Mouse (Mus musculus): Measurements from ENCODE around the gene Olfr1205. TPM values are rescaled to one million over a fixed set of nuclear protein-coding genes. Genes with fewer than 3 reads are reported as not detected.

Gene Olfr1205
- polyA plus RNA-seq (2014; fragmentation: Illumina TruSeq; extraction: RNeasy Lipid Tissue Mini Kit (QIAGEN cat#74804); ENCODE audit: low read depth, low replicate concordance), result not detected

GRCm38 (mm10) chr2:88829437-88829836 lies at the start of gene Olfr1205:
Olfr1205 (plus strand) TSS chr2:88829737.

GRCm38 (mm10) chr2:88792736-88793135 lies 36.8 kb upstream of the Olfr1205 start, which contains the start of gene Olfr1201:
Olfr1201 (plus strand) TSS chr2:88793036.

GRCm38 (mm10) chr2:88814196-88814595 lies 15.3 kb upstream of the Olfr1205 start, which contains the start of gene Olfr1202:
Olfr1202 (plus strand) TSS chr2:88814496.

GRCm38 (mm10) chr2:88848992-88849391 lies 19.5 kb downstream of the Olfr1205 start, which contains the start of gene Olfr1204:
Olfr1204 (plus strand) TSS chr2:88849292.

GRCm38 (mm10) chr2:88862931-88863330 lies 33.4 kb downstream of the Olfr1205 start, which contains the start of gene Olfr1206:
Olfr1206 (plus strand) TSS chr2:88863231.

Other genes with a start within 250 kb of the Olfr1205 start
- not detected for gene Olfr1189, start 243.3 kb upstream of the Olfr1205 start, polyA plus RNA-seq (2014; fragmentation: Illumina TruSeq; extraction: RNeasy Lipid Tissue Mini Kit (QIAGEN cat#74804); ENCODE audit: low read depth, low replicate concordance)
- not detected for gene Olfr1191-ps1, start 189.2 kb upstream of the Olfr1205 start, polyA plus RNA-seq (2014; fragmentation: Illumina TruSeq; extraction: RNeasy Lipid Tissue Mini Kit (QIAGEN cat#74804); ENCODE audit: low read depth, low replicate concordance)
- gene Olfr1192-ps1, start 181.2 kb upstream of the Olfr1205 start, polyA plus RNA-seq (2014; fragmentation: Illumina TruSeq; extraction: RNeasy Lipid Tissue Mini Kit (QIAGEN cat#74804); ENCODE audit: low read depth, low replicate concordance), result not detected
- gene Olfr1193, start 154.1 kb upstream of the Olfr1205 start, polyA plus RNA-seq (2014; fragmentation: Illumina TruSeq; extraction: RNeasy Lipid Tissue Mini Kit (QIAGEN cat#74804); ENCODE audit: low read depth, low replicate concordance), result not detected
- not detected for gene Olfr1195, start 140.6 kb upstream of the Olfr1205 start, polyA plus RNA-seq (2014; fragmentation: Illumina TruSeq; extraction: RNeasy Lipid Tissue Mini Kit (QIAGEN cat#74804); ENCODE audit: low read depth, low replicate concordance)
- not detected for gene Olfr1196, start 125.1 kb upstream of the Olfr1205 start, polyA plus RNA-seq (2014; fragmentation: Illumina TruSeq; extraction: RNeasy Lipid Tissue Mini Kit (QIAGEN cat#74804); ENCODE audit: low read depth, low replicate concordance)
- gene Olfr1197, start 97.4 kb upstream of the Olfr1205 start, polyA plus RNA-seq (2014; fragmentation: Illumina TruSeq; extraction: RNeasy Lipid Tissue Mini Kit (QIAGEN cat#74804); ENCODE audit: low read depth, low replicate concordance), result not detected
- gene Olfr1198, start 78.4 kb upstream of the Olfr1205 start, polyA plus RNA-seq (2014; fragmentation: Illumina TruSeq; extraction: RNeasy Lipid Tissue Mini Kit (QIAGEN cat#74804); ENCODE audit: low read depth, low replicate concordance), result not detected
- not detected for gene Olfr1199, start 69.3 kb upstream of the Olfr1205 start, polyA plus RNA-seq (2014; fragmentation: Illumina TruSeq; extraction: RNeasy Lipid Tissue Mini Kit (QIAGEN cat#74804); ENCODE audit: low read depth, low replicate concordance)
- not detected for gene Olfr1200, start 59.2 kb upstream of the Olfr1205 start, polyA plus RNA-seq (2014; fragmentation: Illumina TruSeq; extraction: RNeasy Lipid Tissue Mini Kit (QIAGEN cat#74804); ENCODE audit: low read depth, low replicate concordance)
- gene Olfr1201, start 36.7 kb upstream of the Olfr1205 start, polyA plus RNA-seq (2014; fragmentation: Illumina TruSeq; extraction: RNeasy Lipid Tissue Mini Kit (QIAGEN cat#74804); ENCODE audit: low read depth, low replicate concordance), result not detected
- gene Olfr1202, start 15.2 kb upstream of the Olfr1205 start, polyA plus RNA-seq (2014; fragmentation: Illumina TruSeq; extraction: RNeasy Lipid Tissue Mini Kit (QIAGEN cat#74804); ENCODE audit: low read depth, low replicate concordance), result not detected
- not detected for gene Olfr1204, start 19.6 kb downstream of the Olfr1205 start, polyA plus RNA-seq (2014; fragmentation: Illumina TruSeq; extraction: RNeasy Lipid Tissue Mini Kit (QIAGEN cat#74804); ENCODE audit: low read depth, low replicate concordance)
- not detected for gene Olfr1206, start 33.5 kb downstream of the Olfr1205 start, polyA plus RNA-seq (2014; fragmentation: Illumina TruSeq; extraction: RNeasy Lipid Tissue Mini Kit (QIAGEN cat#74804); ENCODE audit: low read depth, low replicate concordance)
- not detected for gene Olfr1208, start 72.6 kb downstream of the Olfr1205 start, polyA plus RNA-seq (2014; fragmentation: Illumina TruSeq; extraction: RNeasy Lipid Tissue Mini Kit (QIAGEN cat#74804); ENCODE audit: low read depth, low replicate concordance)
- not detected for gene Olfr1209, start 85.4 kb downstream of the Olfr1205 start, polyA plus RNA-seq (2014; fragmentation: Illumina TruSeq; extraction: RNeasy Lipid Tissue Mini Kit (QIAGEN cat#74804); ENCODE audit: low read depth, low replicate concordance)
- gene Olfr1211, start 108.4 kb downstream of the Olfr1205 start, polyA plus RNA-seq (2014; fragmentation: Illumina TruSeq; extraction: RNeasy Lipid Tissue Mini Kit (QIAGEN cat#74804); ENCODE audit: low read depth, low replicate concordance), result not detected
- not detected for gene Olfr1212, start 124.2 kb downstream of the Olfr1205 start, polyA plus RNA-seq (2014; fragmentation: Illumina TruSeq; extraction: RNeasy Lipid Tissue Mini Kit (QIAGEN cat#74804); ENCODE audit: low read depth, low replicate concordance)
- gene Gm13762, start 150.5 kb downstream of the Olfr1205 start, polyA plus RNA-seq (2014; fragmentation: Illumina TruSeq; extraction: RNeasy Lipid Tissue Mini Kit (QIAGEN cat#74804); ENCODE audit: low read depth, low replicate concordance), result not detected
- gene Olfr1214, start 162.9 kb downstream of the Olfr1205 start, polyA plus RNA-seq (2014; fragmentation: Illumina TruSeq; extraction: RNeasy Lipid Tissue Mini Kit (QIAGEN cat#74804); ENCODE audit: low read depth, low replicate concordance), result not detected
- not detected for gene Olfr1215, start 177.2 kb downstream of the Olfr1205 start, polyA plus RNA-seq (2014; fragmentation: Illumina TruSeq; extraction: RNeasy Lipid Tissue Mini Kit (QIAGEN cat#74804); ENCODE audit: low read depth, low replicate concordance)
- gene Olfr1216, start 188.6 kb downstream of the Olfr1205 start, polyA plus RNA-seq (2014; fragmentation: Illumina TruSeq; extraction: RNeasy Lipid Tissue Mini Kit (QIAGEN cat#74804); ENCODE audit: low read depth, low replicate concordance), result not detected
- gene Olfr1217, start 202.3 kb downstream of the Olfr1205 start, polyA plus RNA-seq (2014; fragmentation: Illumina TruSeq; extraction: RNeasy Lipid Tissue Mini Kit (QIAGEN cat#74804); ENCODE audit: low read depth, low replicate concordance), result not detected
- not detected for gene Olfr1218, start 231.4 kb downstream of the Olfr1205 start, polyA plus RNA-seq (2014; fragmentation: Illumina TruSeq; extraction: RNeasy Lipid Tissue Mini Kit (QIAGEN cat#74804); ENCODE audit: low read depth, low replicate concordance)

Data from adrenal gland, adult 10 weeks (tissue).